Mouse (Mus musculus) spleen, adult 18-20 months (tissue): ENCODE measurements around the gene 1700049E17Rik2.
"Not testable (repeated sequence)": the region's sequence is repeated elsewhere in the genome, so short reads cannot be mapped to it uniquely, and the experiment has no call there.

Experiments used
- DNase-seq, 2 experiments: peaks; one replicate each; pipeline ENCODE4 v3.0.0; 2022; ENCODE audit warnings: mixed read lengths in 2 of 2

The 1700049E17Rik2 gene

DNA sequence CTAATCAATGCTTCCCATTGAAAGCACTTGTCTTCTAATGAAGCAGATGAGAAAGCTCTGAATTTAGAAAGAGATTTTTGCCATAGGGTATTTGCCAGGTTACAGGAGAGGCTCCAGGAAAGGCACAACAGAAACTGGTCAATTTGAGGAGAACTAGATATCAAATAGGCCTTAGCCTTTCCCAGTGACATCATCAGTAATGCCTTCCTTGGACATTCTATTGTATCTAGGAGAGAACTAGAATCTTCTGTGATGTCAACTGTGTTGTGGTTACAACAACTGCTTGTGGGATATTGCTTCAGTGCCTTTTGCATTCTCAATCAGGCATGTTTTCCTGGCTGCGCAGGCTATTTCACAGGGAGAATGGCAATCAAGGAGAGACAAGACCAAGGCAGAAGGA, at the start of gene 1700049E17Rik2:
Gene 1700049E17Rik2 (plus strand): TSS at position 301 of the 400 bp plus-strand sequence.
- not testable (repeated sequence) for DNase-seq

DNA sequence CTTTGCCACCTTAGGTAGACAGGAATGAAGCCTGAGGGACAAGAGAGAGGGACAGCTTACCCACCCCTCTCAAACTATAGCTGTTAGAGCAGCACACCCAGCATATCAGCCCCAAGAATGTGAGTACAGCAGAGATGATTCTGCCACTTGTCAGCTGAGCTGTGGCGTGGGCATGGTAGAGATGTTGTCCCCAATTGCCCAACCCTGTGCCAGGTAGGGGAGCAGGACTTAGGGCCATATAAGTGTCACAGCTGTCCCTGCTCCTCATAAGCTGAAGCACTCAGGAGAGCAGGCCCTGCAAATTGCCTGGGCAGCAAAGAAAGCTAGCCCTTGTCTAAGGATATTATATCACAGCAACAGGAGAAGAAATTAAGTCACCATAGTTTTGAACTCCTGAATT, 48.3 kb upstream of the 1700049E17Rik2 start:
- not testable (repeated sequence) for DNase-seq

DNA sequence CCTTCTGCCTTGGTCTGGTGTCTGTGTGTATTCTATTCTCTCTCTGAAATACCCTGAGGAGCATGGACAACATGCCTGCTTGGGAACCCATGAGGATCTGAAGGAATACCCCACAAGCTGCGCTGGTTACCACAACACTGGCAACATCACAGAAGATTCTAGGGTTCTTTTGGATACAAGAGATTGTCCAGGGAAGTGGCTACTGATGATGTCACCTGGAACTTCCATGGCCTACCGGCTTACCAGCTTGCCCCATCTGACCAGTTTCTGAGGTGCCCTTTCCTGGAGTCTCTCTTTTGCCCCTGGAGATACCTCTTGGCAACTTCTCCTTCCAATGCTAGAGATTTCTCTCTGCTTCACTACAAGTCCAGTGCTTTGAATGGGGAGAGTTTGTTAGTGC, 17.5 kb upstream of the 1700049E17Rik2 start, which contains the start of gene Gm7970:
Gene Gm7970 (minus strand): TSS at position 101 of the 400 bp plus-strand sequence.
- DNase-seq, result not testable (repeated sequence)

DNA sequence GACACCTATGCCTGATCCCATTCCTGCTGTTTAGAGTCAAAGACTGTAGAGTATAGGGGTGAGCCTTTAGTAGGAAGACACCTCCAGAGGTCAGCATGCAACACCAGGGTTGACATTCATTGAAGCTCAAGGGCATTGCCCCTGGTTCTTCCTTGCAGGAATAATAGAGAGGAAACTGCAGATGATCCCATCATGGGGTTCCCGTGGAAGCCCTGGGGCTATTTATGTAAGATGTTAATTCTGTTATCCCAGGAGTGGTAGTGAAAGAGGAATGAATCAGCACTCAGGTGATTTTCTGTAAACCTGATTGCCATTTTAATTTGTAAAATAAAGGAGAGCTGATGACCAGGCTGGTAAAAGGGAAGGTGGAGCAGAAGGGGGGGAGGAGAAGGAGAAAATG, 13.3 kb downstream of the 1700049E17Rik2 start:
- not testable (repeated sequence) for DNase-seq

DNA sequence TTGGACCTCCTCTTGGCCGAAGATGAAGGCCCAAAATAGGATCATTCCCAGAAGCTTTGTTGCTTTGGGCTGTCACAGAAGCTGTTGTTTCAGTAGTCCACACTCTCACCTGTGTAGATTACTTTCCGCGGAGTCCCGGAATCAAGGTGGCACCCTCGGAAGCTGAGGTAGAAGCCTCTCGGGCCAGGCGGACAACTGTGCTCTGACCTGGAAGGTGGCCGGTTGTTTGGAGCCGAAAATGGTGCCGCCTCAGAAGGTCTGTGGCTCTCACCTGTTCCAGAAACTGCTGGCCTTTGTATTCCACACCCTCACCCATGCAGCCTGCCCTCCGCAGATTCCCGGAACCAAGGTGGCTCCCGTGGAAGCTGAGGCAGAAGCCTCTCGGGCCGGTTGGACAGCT, 27.9 kb downstream of the 1700049E17Rik2 start:
- DNase-seq, result not testable (repeated sequence)

DNA sequence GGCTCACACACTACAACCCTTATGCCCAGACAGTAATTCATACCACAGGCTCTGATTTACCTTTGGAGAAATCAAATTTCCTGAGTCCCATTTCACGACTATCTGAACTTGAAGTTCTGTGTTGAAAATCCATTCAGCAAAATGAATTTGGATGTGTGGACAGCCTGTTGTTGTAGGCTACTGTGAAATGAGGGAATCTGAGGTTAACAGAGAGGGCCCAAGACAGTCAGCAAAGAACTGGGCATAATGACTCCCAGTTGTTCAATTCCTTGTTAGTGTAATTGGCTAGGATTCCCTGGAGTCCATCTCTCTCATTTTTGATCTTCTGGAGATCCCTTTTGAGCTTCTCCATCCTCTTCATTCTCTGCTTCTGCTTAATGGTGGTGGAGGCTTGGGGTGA, 37.7 kb downstream of the 1700049E17Rik2 start:
- DNase-seq, result not testable (repeated sequence)

DNA sequence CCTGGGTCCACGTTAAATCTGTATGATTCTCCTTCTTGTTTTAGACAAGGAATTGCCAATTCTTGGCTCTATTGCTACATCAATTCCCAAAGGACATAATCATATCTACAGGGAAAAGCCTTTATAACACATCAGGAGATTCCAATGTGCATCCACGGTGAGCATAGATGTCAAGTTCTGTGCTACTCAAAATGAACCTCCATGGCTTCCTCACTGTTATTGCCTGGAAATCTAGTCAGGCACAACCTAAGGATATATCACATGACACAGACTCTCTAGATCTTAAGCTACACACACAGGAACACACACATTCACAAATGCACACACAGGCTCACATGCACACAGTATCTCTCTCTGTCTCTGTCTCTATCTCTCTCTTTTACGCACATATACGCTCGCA, 49.5 kb downstream of the 1700049E17Rik2 start:
- peak in 1 of 2 experiments; percentile 2 for DNase-seq

DNA sequence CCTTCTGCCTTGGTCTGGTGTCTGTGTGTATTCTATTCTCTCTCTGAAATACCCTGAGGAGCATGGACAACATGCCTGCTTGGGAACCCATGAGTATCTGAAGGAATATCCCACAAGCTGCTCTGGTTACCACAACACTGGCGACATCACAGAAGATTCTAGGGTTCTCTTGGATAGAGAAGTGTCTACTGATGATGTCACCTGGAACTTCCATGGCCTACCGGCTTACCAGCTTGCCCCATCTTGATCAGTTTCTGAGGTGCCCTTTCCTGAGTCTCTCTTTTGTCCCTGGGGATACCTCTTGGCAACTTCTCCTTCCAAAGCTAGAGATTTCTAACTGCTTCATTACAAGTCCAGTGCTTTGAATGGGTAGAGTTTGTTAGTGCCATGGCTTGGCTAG, 51.5 kb downstream of the 1700049E17Rik2 start, which contains the start of gene Gm3072:
Gene Gm3072 (minus strand): TSS at position 101 of the 400 bp plus-strand sequence.
- DNase-seq, result not testable (repeated sequence)

DNA sequence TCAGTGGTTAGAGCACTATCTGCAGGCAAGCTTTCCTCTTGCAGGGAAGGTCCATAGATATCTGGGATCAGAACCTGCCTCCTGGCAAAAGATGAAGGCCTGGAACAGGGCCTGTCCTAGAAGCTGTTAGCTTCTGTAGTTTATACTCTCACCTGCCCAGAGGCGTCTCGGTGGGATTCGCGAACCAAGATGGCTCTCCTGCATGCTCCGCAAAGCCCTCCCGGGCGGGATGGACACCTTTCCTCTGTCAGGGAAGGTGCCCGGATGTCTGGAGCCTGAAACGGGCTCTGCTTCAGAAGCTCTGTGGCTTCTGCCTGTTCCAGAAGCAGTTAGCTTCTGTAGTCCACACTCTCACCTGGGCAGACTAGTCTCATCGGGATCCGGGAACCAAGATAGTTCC, 57.1 kb downstream of the 1700049E17Rik2 start:
- not testable (repeated sequence) for DNase-seq
